Mouse (Mus musculus) liver, embryonic 15.5 days (tissue): ENCODE results near the gene Aldh1l1. TPM values are rescaled to one million over a fixed set of nuclear protein-coding genes. Genes with fewer than 3 reads are reported as not detected.

ENCODE experiments used
- ATAC-seq: fragments of 200-750 bp; cut with Nextera tagmentation; 2 replicates; pipeline ENCODE4 v1.8.0; 2017; ENCODE audit warnings: moderate number of reproducible peaks, mild to moderate bottlenecking, moderate library complexity; ENCODE audit not compliant: insufficient read depth
- H3K27ac ChIP-seq: fragments of 300-500 bp; sonication (generic); replicated peaks from 2 replicates; pipeline ENCODE4 v1.5.1; 2015; ENCODE audit warnings: mild to moderate bottlenecking, inconsistent platforms
- H3K27me3 ChIP-seq: fragments of 300-500 bp; sonication (generic); 2 replicates; pipeline ENCODE4 v1.6.1; 2015; ENCODE audit warnings: mild to moderate bottlenecking, inconsistent platforms
- H3K36me3 ChIP-seq: fragments of 300-500 bp; sonication (generic); replicated peaks from 2 replicates; pipeline ENCODE4 v1.6.1; 2015; ENCODE audit warnings: moderate library complexity, mild to moderate bottlenecking, inconsistent platforms
- H3K4me1 ChIP-seq: fragments of 300-500 bp; sonication (generic); replicated peaks from 2 replicates; pipeline ENCODE4 v1.6.1; 2015; ENCODE audit warnings: inconsistent platforms
- H3K4me2 ChIP-seq: fragments of 300-500 bp; sonication (generic); 2 replicates; pipeline ENCODE4 v1.6.1; 2015; ENCODE audit warnings: moderate library complexity, mild to moderate bottlenecking, inconsistent platforms
- H3K4me3 ChIP-seq: fragments of 300-500 bp; sonication (generic); replicated peaks from 2 replicates; pipeline ENCODE4 v1.5.1; 2015; ENCODE audit warnings: mild to moderate bottlenecking, inconsistent platforms
- H3K9ac ChIP-seq: fragments of 300-500 bp; sonication (generic); 2 replicates; pipeline ENCODE4 v1.6.1; 2015; ENCODE audit warnings: moderate library complexity, mild to moderate bottlenecking, inconsistent platforms
- H3K9me3 ChIP-seq: fragments of 300-500 bp; sonication (generic); replicated peaks from 2 replicates; pipeline ENCODE4 v1.6.1; 2016; ENCODE audit warnings: inconsistent platforms
- WGBS: fragments of 180-500 bp; shearing (Covaris S2); methylation state at CpG from one replicate; pipeline ENCODE4 v1.1.7; 2015; ENCODE audit warnings: mixed read lengths; ENCODE audit not compliant: insufficient replicate concordance; 5-methylcytosine and 5-hydroxymethylcytosine counted together
- polyA plus RNA-seq: library from polyadenylated mRNA; unstranded; fragments of >200 nt; fragmentation: Nextera tagmentation; extraction: Ambion mirVana; gene quantifications from 2 replicates; pipeline ENCODE4 v1.2.1, GENCODE M21; 2015

Aldh1l1 gene
- polyA plus RNA-seq, 1 experiment from 2014 or later = 32.1 TPM

DNA sequence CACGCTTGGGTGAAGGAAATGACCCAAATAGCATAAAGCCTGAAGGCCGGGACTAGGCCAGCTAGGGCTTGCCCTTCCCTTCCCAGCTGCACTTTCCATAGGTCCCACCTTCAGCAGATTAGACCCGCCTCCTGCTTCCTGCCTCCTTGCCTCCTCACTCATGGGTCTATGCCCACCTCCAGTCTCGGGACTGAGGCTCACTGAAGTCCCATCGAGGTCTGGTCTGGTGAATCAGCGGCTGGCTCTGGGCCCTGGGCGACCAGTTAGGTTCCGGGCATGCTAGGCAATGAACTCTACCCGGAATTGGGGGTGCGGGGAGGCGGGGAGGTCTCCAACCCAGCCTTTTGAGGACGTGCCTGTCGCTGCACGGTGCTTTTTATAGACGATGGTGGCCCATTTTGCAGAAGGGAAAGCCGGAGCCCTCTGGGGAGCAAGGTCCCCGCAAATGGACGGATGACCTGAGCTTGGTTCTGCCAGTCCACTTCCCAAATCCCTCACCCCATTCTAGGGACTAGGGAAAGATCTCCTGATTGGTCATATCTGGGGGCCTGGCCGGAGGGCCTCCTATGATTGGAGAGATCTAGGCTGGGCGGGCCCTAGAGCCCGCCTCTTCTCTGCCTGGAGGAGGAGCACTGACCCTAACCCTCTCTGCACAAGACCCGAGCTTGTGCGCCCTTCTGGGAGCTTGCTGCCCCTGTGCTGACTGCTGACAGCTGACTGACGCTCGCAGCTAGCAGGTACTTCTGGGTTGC, 64.1 kb downstream of the Aldh1l1 start:
- Histone ChIP-seq H3K27me3 (no peaks in the 10 kb centered on the region), H3K9ac (peak overlapping the region; percentile 32; the same call in 1 of the 2 replicates), H3K36me3 (no peaks in the 10 kb centered on the region), H3K9me3 (no peaks in the 10 kb centered on the region), H3K27ac (peak overlapping the region; percentile 65), H3K4me1 (peaks cover 15% of the 10 kb centered on the region), H3K4me3 (peak overlapping the region; percentile 47), H3K4me2 (peak overlapping the region; percentile 68)
- ATAC-seq = peak; percentile 85
- 6% methylated on average over 25 of the region's 25 CpGs for WGBS

DNA sequence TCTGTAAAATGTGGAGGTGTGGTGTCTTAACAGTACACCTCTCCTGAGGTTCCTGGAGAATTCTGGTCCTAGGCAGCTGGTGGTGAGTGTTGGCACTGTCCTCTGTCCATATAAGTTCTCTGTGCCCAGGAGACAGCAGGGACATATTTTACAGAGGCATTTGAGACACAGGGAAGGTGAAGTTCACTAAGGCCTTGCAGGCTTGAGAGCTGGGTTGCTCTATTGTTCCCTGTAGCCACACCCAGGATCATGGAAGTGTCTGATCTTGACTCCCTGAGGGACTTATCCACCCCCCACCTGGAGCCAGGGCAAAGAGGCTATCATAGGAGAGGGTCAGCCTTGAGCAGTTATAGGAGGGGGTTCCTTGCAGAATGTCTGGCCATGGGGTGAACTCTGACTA, 65.0 kb downstream of the Aldh1l1 start:
- Histone ChIP-seq H3K4me2 (peak overlapping the region; percentile 68), H3K9me3 (no peaks in the 10 kb centered on the region), H3K4me1 (peaks cover 15% of the 10 kb centered on the region), H3K9ac (peak overlapping the region; percentile 32), H3K4me3 (peak overlapping the region; percentile 47), H3K27ac (peak overlapping the region; percentile 65), H3K36me3 (no peaks in the 10 kb centered on the region), H3K27me3 (no peaks in the 10 kb centered on the region)
- no peak for ATAC-seq

DNA sequence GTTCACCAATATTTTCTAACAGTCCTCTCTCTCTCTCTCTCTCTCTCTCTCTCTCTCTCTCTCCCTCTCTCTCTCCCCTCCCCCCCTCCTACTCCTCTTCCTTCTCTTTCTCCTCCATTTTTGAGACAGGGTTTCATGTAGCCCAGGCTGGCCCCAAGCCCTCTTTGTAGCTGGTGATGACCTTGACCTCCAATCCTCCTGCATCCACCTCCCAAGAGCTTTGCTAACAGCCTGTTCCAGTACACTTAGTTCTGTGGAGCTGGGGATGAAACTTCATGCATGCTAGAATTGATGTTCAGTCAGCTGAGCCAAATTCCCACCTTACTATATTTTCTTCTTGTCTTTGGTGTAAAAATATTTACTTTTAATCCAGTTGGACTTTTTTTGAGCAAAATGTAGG, 67.0 kb downstream of the Aldh1l1 start:
- Histone ChIP-seq H3K4me1 (peaks cover 15% of the 10 kb centered on the region), H3K9me3 (no peaks in the 10 kb centered on the region), H3K9ac (no peak overlapping the region), H3K27me3 (no peaks in the 10 kb centered on the region), H3K4me2 (no peak overlapping the region), H3K36me3 (no peaks in the 10 kb centered on the region), H3K27ac (no peak overlapping the region), H3K4me3 (no peak overlapping the region)
- ATAC-seq = no peak

DNA sequence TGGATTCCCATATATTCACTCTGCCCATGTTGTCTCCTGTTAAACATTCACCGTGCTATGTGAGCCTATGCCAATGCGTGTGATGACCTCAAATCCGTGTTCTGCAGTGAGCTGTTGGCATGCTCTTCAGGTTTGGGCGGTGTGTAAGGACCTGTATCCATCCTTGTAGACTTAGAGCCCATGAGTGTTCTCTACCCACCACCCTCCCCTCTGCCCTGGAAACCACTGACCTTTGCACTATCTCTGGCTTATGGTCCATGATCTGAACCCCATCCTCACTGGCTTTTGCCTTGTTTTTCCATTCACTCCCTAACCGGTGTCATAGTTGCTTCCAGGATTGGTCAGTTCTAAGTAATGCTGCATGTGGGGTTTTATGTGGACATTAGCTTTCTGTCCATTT, 67.5 kb downstream of the Aldh1l1 start:
- Histone ChIP-seq H3K4me3 (no peak overlapping the region), H3K9ac (no peak overlapping the region), H3K4me1 (peaks cover 15% of the 10 kb centered on the region), H3K27ac (no peak overlapping the region), H3K9me3 (no peaks in the 10 kb centered on the region), H3K27me3 (no peaks in the 10 kb centered on the region), H3K4me2 (no peak overlapping the region), H3K36me3 (no peaks in the 10 kb centered on the region)
- ATAC-seq = no peak
- 68% methylated on average over 5 of the region's 5 CpGs for WGBS

DNA sequence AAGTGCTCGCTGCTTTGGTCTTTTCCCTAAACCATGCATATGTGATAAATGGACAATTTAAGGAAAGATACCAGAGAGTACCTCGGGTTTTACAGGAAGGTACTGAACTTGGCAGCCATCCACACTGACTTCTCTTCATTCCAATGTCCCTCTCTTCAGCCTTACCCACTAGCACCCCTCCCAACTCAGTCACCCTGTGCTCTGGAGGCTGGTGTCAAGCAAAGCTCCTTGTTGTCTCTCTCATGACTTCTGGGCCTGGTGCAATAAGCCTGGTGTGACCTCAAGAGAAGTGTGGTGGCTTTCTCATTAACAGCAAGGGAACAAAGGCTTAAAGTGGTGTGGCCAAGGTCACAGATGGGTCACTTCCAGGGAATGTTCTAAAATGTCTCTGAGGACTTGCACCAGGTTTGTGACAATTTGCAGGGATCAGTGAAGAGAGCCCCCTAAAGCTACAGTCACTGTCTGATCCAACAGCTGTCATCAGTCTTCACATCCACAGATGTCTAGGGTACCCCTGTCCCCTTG, 70.4 kb downstream of the Aldh1l1 start:
- ATAC-seq = no peak
- no peak overlapping the region for H3K4me2 ChIP-seq
- no peaks in the 10 kb centered on the region for H3K36me3 ChIP-seq
- H3K4me1 ChIP-seq = peaks cover 3% of the 10 kb centered on the region; the same call in 1 of the 2 replicates
- H3K27me3 ChIP-seq = no peaks in the 10 kb centered on the region
- no peak overlapping the region for H3K27ac ChIP-seq
- H3K4me3 ChIP-seq = no peak overlapping the region
- 33% methylated on average over 2 of the region's 2 CpGs for WGBS
- H3K9ac ChIP-seq = no peak overlapping the region
- no peaks in the 10 kb centered on the region for H3K9me3 ChIP-seq

DNA sequence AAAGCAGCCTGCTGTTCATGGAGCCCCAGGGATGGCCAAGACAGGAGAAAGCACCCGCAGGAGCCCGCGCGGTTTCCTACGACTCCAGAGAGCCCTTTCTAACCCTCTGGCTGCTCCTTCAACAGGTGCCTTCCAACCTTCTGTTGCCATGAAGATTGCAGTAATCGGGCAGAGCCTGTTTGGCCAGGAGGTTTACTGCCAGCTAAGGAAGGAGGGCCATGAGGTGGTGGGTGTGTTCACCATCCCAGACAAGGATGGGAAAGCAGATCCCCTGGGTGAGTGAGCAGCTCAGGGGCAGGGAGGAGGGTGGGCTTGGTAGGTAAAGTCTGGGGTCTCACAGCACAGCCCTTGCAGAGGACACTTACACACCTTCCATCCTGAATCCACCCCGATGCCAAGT, 70.8 kb downstream of the Aldh1l1 start:
- H3K4me3 ChIP-seq = no peak overlapping the region
- no peak overlapping the region for H3K9ac ChIP-seq
- H3K27ac ChIP-seq = no peak overlapping the region
- H3K4me1 ChIP-seq = peaks cover 3% of the 10 kb centered on the region; the same call in 1 of the 2 replicates
- H3K27me3 ChIP-seq = no peaks in the 10 kb centered on the region
- H3K4me2 ChIP-seq = no peak overlapping the region
- H3K9me3 ChIP-seq = no peaks in the 10 kb centered on the region
- no peak for ATAC-seq
- 62% methylated on average over 7 of the region's 7 CpGs for WGBS
- no peaks in the 10 kb centered on the region for H3K36me3 ChIP-seq

DNA sequence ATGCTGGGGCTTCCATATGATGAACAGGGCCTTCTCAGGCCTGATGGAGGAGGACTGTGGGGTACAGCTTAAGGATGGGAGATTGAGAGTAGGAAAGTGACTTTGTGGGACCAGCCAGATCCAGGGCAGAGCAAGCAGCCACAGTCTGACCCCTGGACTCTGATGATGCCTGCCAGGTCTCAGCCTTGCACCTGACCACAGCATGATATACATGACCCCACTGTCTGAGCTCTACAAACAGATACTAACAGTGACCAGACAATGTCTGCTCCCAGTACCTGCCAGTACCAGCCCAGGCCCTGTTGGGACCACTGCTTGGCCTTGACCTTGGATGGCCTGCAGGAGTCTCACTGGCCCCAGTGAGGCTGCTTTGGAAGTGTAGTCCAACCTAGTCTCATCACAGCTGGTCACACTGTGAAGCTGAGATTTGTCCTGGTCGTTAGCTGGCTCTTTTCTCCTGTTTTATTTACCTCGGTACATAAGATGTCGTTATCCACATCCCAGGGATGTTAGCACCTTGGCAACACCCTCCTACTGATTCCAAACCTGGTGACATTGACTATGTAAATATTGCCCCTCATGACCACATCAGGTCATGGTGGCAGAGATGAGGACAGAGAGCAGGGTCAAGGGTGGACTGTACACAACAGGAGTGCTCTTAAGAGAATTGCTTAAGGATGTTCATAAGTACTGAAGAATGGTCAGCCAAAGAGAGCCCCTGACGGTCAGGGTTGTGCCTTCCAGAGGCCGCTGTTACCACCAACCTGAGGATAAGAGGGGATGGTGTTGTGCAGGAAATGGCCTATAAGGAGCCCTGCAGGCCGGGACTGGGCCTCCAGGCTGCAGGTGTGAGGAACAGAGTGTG, 71.8 kb downstream of the Aldh1l1 start:
- 0 out of 2 replicates have a peak, but pooled peaks cover 3% of the 10 kb centered on the region for H3K36me3 ChIP-seq
- no peaks in the 10 kb centered on the region for H3K27me3 ChIP-seq
- H3K4me2 ChIP-seq = no peak overlapping the region
- H3K4me1 ChIP-seq = peaks cover 3% of the 10 kb centered on the region; the same call in 1 of the 2 replicates
- no peak overlapping the region for H3K9ac ChIP-seq
- no peak overlapping the region for H3K27ac ChIP-seq
- H3K4me3 ChIP-seq = no peak overlapping the region
- H3K9me3 ChIP-seq = no peaks in the 10 kb centered on the region
- ATAC-seq = peak; percentile 48; the same call in 1 of the 2 replicates
- 57% methylated on average over 6 of the region's 6 CpGs for WGBS

DNA sequence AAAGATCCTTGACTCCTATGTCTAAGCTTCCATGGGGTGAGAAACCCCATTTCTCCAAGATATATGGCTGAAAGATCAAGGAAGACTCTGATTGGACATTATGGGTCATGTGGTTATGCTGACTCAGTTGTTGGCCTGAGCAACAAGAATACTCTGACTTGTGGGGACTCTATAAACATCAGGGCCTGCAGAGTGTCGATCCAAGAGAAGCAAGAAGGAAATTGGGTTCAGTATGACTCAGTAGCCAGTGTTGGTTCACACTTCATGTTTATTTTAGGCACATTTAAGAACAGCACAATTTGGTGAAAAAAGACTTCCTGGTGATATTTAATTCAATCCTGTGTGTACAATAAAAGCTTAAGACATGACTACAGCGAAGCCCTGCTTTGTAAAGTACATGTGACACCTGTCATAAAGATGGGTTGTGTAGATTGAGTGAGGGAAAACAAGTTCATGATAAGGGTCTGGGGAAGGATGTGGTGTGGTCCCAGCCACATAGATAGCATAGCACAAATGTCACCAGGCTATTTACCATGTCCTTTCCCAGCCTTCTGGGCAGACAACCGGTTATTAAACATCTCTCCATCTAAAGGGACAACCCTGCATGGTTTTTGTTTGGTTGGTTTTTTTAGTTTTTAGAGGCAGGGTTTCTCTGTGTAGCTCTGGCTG, 74.3 kb downstream of the Aldh1l1 start:
- no peak for ATAC-seq
- H3K9ac ChIP-seq = no peak overlapping the region
- no peak overlapping the region for H3K4me2 ChIP-seq
- no peak overlapping the region for H3K4me3 ChIP-seq
- H3K4me1 ChIP-seq = no peaks in the 10 kb centered on the region; the same call in 1 of the 2 replicates
- H3K36me3 ChIP-seq = 0 out of 2 replicates have a peak, but pooled peaks cover 3% of the 10 kb centered on the region
- H3K27ac ChIP-seq = no peak overlapping the region
- WGBS = 23% methylated on average over 3 of the region's 3 CpGs
- H3K27me3 ChIP-seq = no peaks in the 10 kb centered on the region
- H3K9me3 ChIP-seq = no peaks in the 10 kb centered on the region

DNA sequence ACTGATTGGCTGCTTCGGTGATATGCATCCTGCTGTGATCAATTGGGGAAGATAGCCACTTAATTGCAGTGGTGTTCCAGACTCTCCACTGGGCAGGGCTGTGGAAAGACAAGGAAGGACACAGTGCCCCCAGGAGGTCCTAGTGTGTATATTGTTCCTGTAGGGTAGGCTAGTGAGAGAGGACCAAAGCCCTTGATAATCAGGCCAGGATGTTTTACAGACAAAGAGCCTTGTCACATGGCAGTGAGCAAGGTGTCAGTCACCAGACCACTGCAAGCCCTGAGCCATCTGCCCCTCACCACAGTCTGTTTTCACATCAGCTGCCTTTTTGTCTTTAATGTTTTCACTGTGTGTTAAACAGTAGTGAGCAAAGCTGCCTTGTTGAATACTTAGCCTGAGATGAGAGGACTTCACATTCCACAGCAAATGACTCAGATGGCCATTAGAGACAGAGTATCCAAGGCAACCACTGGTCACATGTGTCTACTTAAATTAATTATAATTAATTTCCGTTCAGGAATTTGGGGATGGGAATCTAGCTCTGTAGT, 75.1 kb downstream of the Aldh1l1 start:
- no peaks in the 10 kb centered on the region; the same call in 1 of the 2 replicates for H3K4me1 ChIP-seq
- 38% methylated on average over 2 of the region's 2 CpGs for WGBS
- ATAC-seq = no peak

DNA sequence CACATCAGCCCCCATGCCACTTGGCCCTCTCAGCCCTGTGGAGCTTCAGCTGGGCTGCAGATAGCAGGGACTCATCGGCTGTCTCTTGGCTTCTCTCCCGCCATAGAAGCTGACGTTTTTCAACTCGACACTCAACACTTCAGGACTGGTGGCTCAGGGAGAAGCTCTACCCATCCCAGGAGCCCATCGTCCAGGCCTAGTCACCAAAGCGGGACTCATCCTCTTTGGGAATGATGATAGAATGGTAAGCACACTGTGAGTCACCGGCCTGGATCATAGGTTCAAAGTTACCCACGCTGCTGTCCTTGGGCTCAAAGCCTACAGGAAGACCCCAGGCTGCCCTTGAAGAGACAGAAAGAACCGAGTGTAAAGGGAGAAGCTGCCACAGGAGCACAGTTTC, 78.0 kb downstream of the Aldh1l1 start:
- 63% methylated on average over 9 of the region's 9 CpGs for WGBS
- Histone ChIP-seq H3K9ac (no peak overlapping the region), H3K9me3 (no peaks in the 10 kb centered on the region), H3K27me3 (no peaks in the 10 kb centered on the region), H3K36me3 (0 out of 2 replicates have a peak, but pooled peaks cover 3% of the 10 kb centered on the region), H3K4me3 (no peak overlapping the region), H3K27ac (no peak overlapping the region), H3K4me1 (no peaks in the 10 kb centered on the region), H3K4me2 (no peak overlapping the region)
- ATAC-seq = no peak

More for the DNA sequence above, 75.1 kb downstream of the Aldh1l1 start:
- Histone ChIP-seq H3K27me3 (no peaks in the 10 kb centered on the region), H3K9me3 (no peaks in the 10 kb centered on the region), H3K4me2 (no peak overlapping the region), H3K9ac (no peak overlapping the region), H3K36me3 (0 out of 2 replicates have a peak, but pooled peaks cover 3% of the 10 kb centered on the region), H3K4me3 (no peak overlapping the region), H3K27ac (no peak overlapping the region)
